Mouse (Mus musculus) G1E (cell line): ENCODE results near the gene Amfr. TPM values are rescaled to one million over a fixed set of nuclear protein-coding genes. Genes with fewer than 3 reads are reported as not detected.
"Not testable (repeated sequence)": the region's sequence is repeated elsewhere in the genome, so short reads cannot be mapped to it uniquely, and the experiment has no call there.

Experiments used
- ATAC-seq: 2 replicates; pipeline ENCODE4 v1.8.0; 2016; ENCODE audit warnings: mild to moderate bottlenecking; ENCODE audit not compliant: insufficient number of reproducible peaks, poor library complexity, low FRiP score, severe bottlenecking; ENCODE audit errors: extremely low read depth
- DNase-seq: peaks from one replicate; pipeline ENCODE4 v3.0.0; 2012; ENCODE audit warnings: low spot score
- H3K27me3 ChIP-seq: 2 replicates; pipeline ENCODE4 v1.6.1; 2012; ENCODE audit warnings: mild to moderate bottlenecking, low read length, inconsistent platforms; ENCODE audit not compliant: insufficient read depth
- H3K36me3 ChIP-seq: replicated peaks from 2 replicates; pipeline ENCODE3; 2012; ENCODE audit warnings: mild to moderate bottlenecking, inconsistent platforms
- H3K4me1 ChIP-seq: 2 replicates; pipeline ENCODE4 v1.6.1; 2012; ENCODE audit warnings: low read depth, low read length, inconsistent platforms, mixed read lengths; ENCODE audit not compliant: insufficient read depth
- H3K4me3 ChIP-seq: 2 replicates; pipeline ENCODE4 v1.5.1; 2012; ENCODE audit warnings: low read depth, mild to moderate bottlenecking, inconsistent platforms, low read length, moderate library complexity, mixed read lengths
- H3K9me3 ChIP-seq: replicated peaks from 2 replicates; pipeline ENCODE4 v1.6.1; 2012; ENCODE audit warnings: inconsistent platforms
- CTCF ChIP-seq: IDR thresholded peaks from 2 replicates; pipeline ENCODE4 v1.5.1; 2012; ENCODE audit warnings: low read depth, low read length, inconsistent platforms, mixed read lengths
- GATA1 ChIP-seq: IDR thresholded peaks from 2 replicates; pipeline ENCODE4 v1.6.1; 2012; ENCODE audit warnings: borderline replicate concordance, low read length, inconsistent platforms, mixed read lengths
- GATA2 ChIP-seq: IDR thresholded peaks from 2 replicates; pipeline ENCODE4 v1.6.1; 2012; ENCODE audit warnings: low read depth, low read length, inconsistent platforms, borderline replicate concordance
- POLR2AphosphoS5 ChIP-seq: IDR thresholded peaks from 2 replicates; pipeline ENCODE4 v1.6.1; 2012; ENCODE audit warnings: low read depth, low read length, inconsistent platforms; ENCODE audit not compliant: insufficient replicate concordance
- TAL1 ChIP-seq: conservative IDR thresholded peaks from 2 replicates; pipeline ENCODE4 v1.6.1; 2012; ENCODE audit warnings: low read depth, low read length, inconsistent platforms, mixed read lengths
- polyA plus RNA-seq: library from polyadenylated mRNA; stranded (reverse); fragments of >175 nt; gene quantifications from 2 replicates; pipeline ENCODE4 v1.2.3, GENCODE M21; 2012
- total RNA-seq, 2 experiments: library from RNA; stranded (forward) in 1 of 2; stranded (reverse) in 1 of 2; fragments of 200-1000 nt in 1 of 2; fragments of >200 nt in 1 of 2; fragmentation: Nextera tagmentation in 1 of 2; gene quantifications; 2 replicates each; pipeline ENCODE4 v1.2.3; 2014 to 2017

Amfr gene
- total RNA-seq (2014; fragmentation: Nextera tagmentation) (35.7 and 65.9 TPM in 2 replicates), total RNA-seq (2017) (108 and 123 TPM in 2 replicates), polyA plus RNA-seq (20.7 and 26.1 TPM in 2 replicates)

DNA sequence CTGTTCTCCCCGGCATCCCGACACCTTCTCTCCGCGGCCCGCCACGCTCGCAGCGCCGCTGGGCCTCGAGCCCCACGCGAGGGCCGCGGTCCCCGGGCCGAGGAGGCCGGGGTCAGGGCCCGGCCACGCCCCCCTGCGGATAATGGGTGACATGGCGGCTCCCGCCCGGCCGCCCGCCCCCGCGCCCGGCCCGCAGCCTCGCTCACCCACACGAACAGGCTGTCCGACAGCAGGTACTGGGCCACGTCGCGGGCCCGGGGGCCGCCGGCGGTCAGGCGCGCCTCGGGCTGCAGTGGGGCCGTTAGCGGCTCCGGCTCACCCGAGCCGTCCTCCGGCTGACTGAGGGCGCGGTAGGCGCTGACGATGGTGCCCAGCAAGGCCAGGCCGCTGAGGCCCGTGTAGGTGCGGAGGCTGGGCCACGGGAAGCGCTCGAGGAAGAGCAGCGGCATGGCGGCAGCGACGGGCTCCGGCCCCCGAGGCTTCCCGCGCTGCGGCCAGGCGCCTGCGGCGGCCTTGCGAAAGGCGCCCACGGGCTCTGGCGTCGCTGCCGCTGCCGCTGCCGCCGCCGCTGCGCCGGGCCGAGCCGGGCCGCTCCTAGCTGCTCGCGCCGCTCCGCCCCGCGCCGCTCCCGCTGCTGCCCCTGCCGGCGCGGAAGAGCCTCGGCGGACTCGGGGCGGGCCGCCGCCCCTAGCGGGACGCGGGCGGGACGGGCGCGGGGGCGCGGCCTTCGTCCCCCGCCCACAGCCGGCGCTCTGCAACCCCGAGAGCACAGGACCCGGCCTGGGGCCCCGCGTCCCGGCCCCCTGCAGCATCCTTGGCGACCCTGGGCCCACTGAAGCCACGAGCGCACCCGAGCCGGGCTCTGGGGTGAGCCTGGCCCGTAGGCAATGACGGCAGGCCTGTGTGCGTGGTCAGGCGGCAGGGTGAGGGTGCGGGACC is at the start of gene Amfr:
Gene Amfr, minus strand, starts transcription at position 830 of the 939 bp plus-strand sequence.
- DNase-seq, result peak; percentile 80
- Histone ChIP-seq H3K4me1 (peaks cover 42% of the 10 kb centered on the region), H3K36me3 (peaks cover 39% of the 10 kb centered on the region), H3K9me3 (no peaks in the 10 kb centered on the region), H3K27me3 (no peaks in the 10 kb centered on the region), H3K4me3 (peak within 1 kb of the TSS; percentile 87)
- TF ChIP-seq GATA1, result no peak
- TF ChIP-seq GATA2, result no peak
- TF ChIP-seq TAL1, result no peak
- no peak for ATAC-seq

DNA sequence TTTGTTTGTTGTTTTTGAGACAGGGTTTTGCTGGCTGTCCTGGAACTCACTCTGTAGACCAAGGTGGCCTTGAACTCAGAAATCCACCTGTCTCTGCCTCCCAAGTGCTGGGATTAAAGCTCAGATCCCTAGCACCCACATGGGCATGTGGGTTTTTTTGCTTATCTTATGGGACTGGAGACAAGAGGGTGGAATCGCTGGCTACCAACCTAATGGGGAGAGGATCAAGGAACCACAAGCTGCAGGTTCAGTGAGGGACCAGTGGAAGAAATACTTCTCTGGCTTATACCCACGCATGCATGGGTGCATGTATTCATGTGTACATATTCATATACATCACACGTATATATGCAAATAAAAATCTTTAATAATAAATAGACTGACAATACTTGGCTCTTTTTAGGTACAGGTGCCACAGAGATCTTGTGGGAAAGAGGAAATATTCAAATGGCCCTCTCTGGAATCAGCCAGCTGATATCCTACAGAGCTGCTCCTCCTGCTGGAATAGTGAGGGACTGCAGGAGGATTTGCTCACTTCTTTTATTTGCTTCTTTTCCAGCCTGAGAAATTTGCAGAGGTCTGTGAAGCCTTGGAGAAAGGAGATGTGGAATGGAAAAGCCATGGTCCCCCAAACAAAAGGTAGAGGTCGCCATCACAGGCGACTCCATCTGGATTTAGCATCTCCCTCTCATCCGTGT is 44.7 kb upstream of the Amfr start:
- no peaks in the 10 kb centered on the region for H3K4me1 ChIP-seq
- H3K27me3 ChIP-seq, result no peaks in the 10 kb centered on the region
- H3K36me3 ChIP-seq, result peaks cover 80% of the 10 kb centered on the region
- H3K4me3 ChIP-seq, result no peak overlapping the region
- no peaks in the 10 kb centered on the region for H3K9me3 ChIP-seq
- ATAC-seq, result peak; percentile 45; the same call in 1 of the 2 replicates
- peak; percentile 18 for DNase-seq
- TF ChIP-seq CTCF, result peak; percentile 68
- TF ChIP-seq POLR2AphosphoS5, result no peak

DNA sequence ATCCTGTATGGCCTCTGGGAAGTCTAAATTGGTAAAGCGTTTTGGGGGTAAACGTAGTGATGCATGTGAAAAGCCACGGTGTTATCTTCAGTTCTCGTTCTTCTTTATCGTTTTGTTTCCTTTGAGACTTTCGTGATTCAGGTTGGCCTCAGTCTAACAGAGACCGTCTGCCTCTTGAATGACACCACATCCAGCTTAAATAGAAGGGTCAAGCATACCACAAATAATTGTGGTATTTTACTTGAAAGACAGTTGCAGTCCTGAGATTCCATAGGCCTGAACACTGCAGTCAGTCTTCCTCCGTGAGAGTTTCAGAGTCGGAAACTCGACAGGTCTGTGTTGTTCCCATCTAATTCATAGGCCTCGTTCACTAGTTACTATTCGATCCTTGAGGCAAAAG is 40.1 kb upstream of the Amfr start:
- ATAC-seq (no peak; the same call in 1 of the 2 replicates), DNase-seq (no peak)
- TF ChIP-seq CTCF (no peak), GATA1 (no peak), GATA2 (no peak), POLR2AphosphoS5 (no peak), TAL1 (no peak)
- Histone ChIP-seq H3K27me3 (no peaks in the 10 kb centered on the region), H3K9me3 (no peaks in the 10 kb centered on the region), H3K36me3 (peaks cover 73% of the 10 kb centered on the region), H3K4me3 (no peak overlapping the region), H3K4me1 (no peaks in the 10 kb centered on the region)

DNA sequence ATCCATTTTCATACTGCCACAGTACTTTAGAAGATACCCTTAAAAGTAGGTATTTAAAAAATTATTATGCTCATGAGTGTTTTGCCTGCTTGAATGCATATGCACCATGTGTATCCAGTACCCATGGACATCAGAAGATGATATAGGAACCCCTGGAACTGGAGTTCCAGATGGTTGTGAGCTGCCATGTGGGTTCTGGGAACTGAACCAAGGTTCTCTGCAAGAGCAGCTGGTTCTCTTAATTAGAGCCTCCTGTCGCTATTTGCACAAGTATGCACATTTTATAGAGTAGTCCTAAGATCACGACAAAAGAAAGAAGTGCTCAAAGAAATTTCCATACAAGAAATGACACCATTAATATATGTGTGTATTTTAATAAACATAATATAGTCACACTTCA is 35.2 kb upstream of the Amfr start:
- no peak for ATAC-seq
- DNase-seq, result no peak
- no peaks in the 10 kb centered on the region for H3K4me1 ChIP-seq
- peaks cover 60% of the 10 kb centered on the region for H3K36me3 ChIP-seq
- no peaks in the 10 kb centered on the region for H3K9me3 ChIP-seq
- H3K27me3 ChIP-seq, result no peaks in the 10 kb centered on the region
- TF ChIP-seq TAL1, result no peak
- no peak for TF ChIP-seq CTCF
- TF ChIP-seq POLR2AphosphoS5, result no peak
- TF ChIP-seq GATA2, result no peak
- no peak for TF ChIP-seq GATA1
- no peak overlapping the region for H3K4me3 ChIP-seq

DNA sequence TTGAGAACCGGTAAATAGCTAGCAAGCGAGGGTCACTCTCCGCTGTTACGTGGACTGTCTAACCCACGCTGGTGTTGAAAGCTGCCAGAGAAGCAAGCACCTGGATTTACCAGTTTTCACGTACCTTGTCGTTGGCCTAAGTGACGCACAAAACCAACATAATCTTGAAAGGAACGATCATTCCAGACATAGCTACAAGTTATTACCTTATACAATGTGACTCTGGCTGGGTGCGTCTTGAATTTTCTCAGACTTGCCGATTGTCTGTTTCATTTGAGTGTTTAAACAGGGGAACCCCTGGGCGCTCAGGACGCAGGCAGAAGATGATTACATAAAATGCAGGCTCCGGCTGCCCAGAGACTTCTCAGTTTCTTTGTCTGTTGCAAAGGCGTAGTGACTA is 25.2 kb upstream of the Amfr start:
- TF ChIP-seq POLR2AphosphoS5, result no peak
- no peak for TF ChIP-seq CTCF
- no peak for TF ChIP-seq TAL1
- no peak for TF ChIP-seq GATA1
- no peak for TF ChIP-seq GATA2
- Histone ChIP-seq H3K4me3 (peak overlapping the region; percentile 93), H3K9me3 (no peaks in the 10 kb centered on the region), H3K36me3 (peaks cover 44% of the 10 kb centered on the region), H3K4me1 (peaks cover 30% of the 10 kb centered on the region), H3K27me3 (no peaks in the 10 kb centered on the region)
- DNase-seq (no peak), ATAC-seq (no peak)

DNA sequence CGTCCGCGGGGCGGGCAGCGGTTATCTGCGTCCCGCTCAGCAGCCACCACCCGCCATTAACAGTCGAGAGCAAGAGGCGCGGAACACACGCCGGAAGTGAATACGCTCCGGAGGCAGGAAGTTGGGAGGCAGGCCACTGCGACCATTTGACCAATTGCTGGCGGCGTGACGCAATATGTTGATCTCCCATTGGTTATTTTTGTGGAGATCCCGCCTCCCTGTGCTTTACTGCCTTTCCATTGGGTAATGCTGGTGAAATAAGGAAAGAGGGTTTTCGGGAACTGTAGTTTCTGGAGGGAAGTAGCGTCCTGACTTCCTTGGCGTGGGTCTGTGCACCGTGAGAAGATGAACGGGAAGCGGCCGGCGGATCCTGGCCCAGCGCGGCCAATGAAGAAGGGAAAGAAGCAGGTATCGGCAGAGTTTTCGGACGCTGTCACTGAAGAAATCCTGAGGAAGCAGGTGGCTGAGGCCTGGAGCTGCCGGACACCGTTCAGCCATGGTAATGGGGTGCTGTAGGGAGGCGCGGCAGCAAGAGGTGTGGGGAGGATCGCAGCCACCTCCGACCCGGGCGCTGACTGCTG is 24.4 kb upstream of the Amfr start, which contains the start of the genes Nudt21 and Ogfod1:
Gene Nudt21, minus strand, starts transcription at position 88 of the 581 bp plus-strand sequence.
Gene Ogfod1, plus strand, starts transcription at position 255 of the 581 bp plus-strand sequence.
- Histone ChIP-seq H3K27me3 (no peaks in the 10 kb centered on the region), H3K9me3 (no peaks in the 10 kb centered on the region), H3K4me1 (peaks cover 35% of the 10 kb centered on the region), H3K36me3 (peaks cover 45% of the 10 kb centered on the region), H3K4me3 (peak within 1 kb of the TSS; percentile 93)
- TF ChIP-seq CTCF (no peak), GATA2 (no peak), GATA1 (no peak)
- ATAC-seq, result peak; percentile 96
- peak; percentile 95 for DNase-seq

DNA sequence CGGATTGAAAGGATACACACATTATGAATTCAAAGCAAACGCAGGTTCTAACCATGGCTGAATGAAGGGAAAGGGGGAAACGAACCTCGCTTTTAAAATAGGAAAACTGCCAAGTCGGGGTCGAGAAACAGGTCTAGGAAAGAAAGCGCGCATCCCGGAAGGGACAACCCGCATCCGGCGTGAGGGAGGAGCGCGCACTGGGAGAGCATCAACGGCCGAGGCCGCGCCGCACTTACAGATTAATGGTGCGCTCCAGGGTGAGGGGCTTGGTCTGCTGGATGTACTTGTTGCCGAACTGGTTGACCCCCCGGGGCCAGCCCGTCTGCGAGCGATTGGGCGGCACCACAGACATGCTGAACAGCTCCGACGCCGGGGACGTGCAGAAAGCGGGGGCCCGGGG is 23.9 kb upstream of the Amfr start:
- H3K4me3 ChIP-seq, result peak overlapping the region; percentile 93
- ATAC-seq, result 0 out of 2 replicates have a peak, but pooled peaks have one; percentile 38

More for the DNA sequence above, 23.9 kb upstream of the Amfr start:
- peaks cover 35% of the 10 kb centered on the region for H3K4me1 ChIP-seq
- DNase-seq, result peak; percentile 60
- not testable (repeated sequence) for H3K9me3 ChIP-seq, H3K27me3 ChIP-seq
- H3K36me3 ChIP-seq, result peaks cover 50% of the 10 kb centered on the region
